Mouse (Mus musculus) layer of hippocampus, postnatal 36 days (tissue): ENCODE data around the gene Hist1h3i. TPM values are rescaled to one million over a fixed set of nuclear protein-coding genes. Genes with fewer than 3 reads are reported as not detected.
"Not testable (repeated sequence)": the region's sequence is repeated elsewhere in the genome, so short reads cannot be mapped to it uniquely, and the experiment has no call there.

Experiments
- DNase-seq, 2 experiments: peaks; one replicate each; pipeline ENCODE4 v3.0.0; 2022
- total RNA-seq, 2 experiments: library from RNA; stranded (reverse); gene quantifications; 2 replicates each; pipeline ENCODE4 v1.2.3; 2021

Gene Hist1h3i
- total RNA-seq = 10 to 100 TPM; 56.6 to 72.6 TPM

- DNase-seq = peak in 1 of 2 experiments; percentile 53
Measured at GRCm38 (mm10) chr13:21783255-21783617, at the start of gene Hist1h3i. Gene Hist1h3i, minus strand, starts transcription at chr13:21783370.

- DNase-seq = peak; percentile 33 to 36
Measured at GRCm38 (mm10) chr13:21831418-21832394, 48.5 kb upstream of the Hist1h3i start, which contains the start of gene Hist1h4n. Gene Hist1h4n, minus strand, starts transcription at chr13:21832196.

- no peak for DNase-seq
Measured at GRCm38 (mm10) chr13:21830344-21830743, 47.2 kb upstream of the Hist1h3i start.

GRCm38 (mm10) chr13:21828511-21828910, 45.3 kb upstream of the Hist1h3i start:
- no peak for DNase-seq

GRCm38 (mm10) chr13:21820082-21820890, 37.1 kb upstream of the Hist1h3i start:
- not testable (repeated sequence) for DNase-seq

- DNase-seq = not testable (repeated sequence)
Measured at GRCm38 (mm10) chr13:21812092-21812491, 28.9 kb upstream of the Hist1h3i start.

GRCm38 (mm10) chr13:21811539-21811938, 28.4 kb upstream of the Hist1h3i start, which contains the start of gene Hist1h4m:
Gene Hist1h4m, plus strand, starts transcription at chr13:21811746.
- DNase-seq = peak; percentile 42 to 63

- not testable (repeated sequence) for DNase-seq
Measured at GRCm38 (mm10) chr13:21811074-21811473, 27.9 kb upstream of the Hist1h3i start.

GRCm38 (mm10) chr13:21810073-21810472, 26.9 kb upstream of the Hist1h3i start, which contains the start of the genes Hist1h2bq and Hist1h2ao:
Gene Hist1h2bq, minus strand, starts transcription at chr13:21810197.
Gene Hist1h2ao, plus strand, starts transcription at chr13:21810465.
- DNase-seq = not testable (repeated sequence)

GRCm38 (mm10) chr13:21803058-21803457, 19.9 kb upstream of the Hist1h3i start:
- not testable (repeated sequence) for DNase-seq

- not testable (repeated sequence) for DNase-seq
Measured at GRCm38 (mm10) chr13:21797163-21797562, 14.0 kb upstream of the Hist1h3i start.

- no peak for DNase-seq
Measured at GRCm38 (mm10) chr13:21795584-21795983, 12.4 kb upstream of the Hist1h3i start.

- no peak for DNase-seq
Measured at GRCm38 (mm10) chr13:21790601-21791283, 7.6 kb upstream of the Hist1h3i start.

- no peak for DNase-seq
Measured at GRCm38 (mm10) chr13:21789925-21790324, 6.8 kb upstream of the Hist1h3i start.

GRCm38 (mm10) chr13:21787760-21788593, 4.8 kb upstream of the Hist1h3i start:
- no peak for DNase-seq

GRCm38 (mm10) chr13:21786899-21787629, 3.9 kb upstream of the Hist1h3i start, which contains the start of the genes Hist1h2an and Hist1h2bp:
Gene Hist1h2an, minus strand, starts transcription at chr13:21787218.
Gene Hist1h2bp, plus strand, starts transcription at chr13:21787461.
- DNase-seq = peak; percentile 81 to 87

GRCm38 (mm10) chr13:21786189-21786898, 3.2 kb upstream of the Hist1h3i start:
- no peak for DNase-seq

GRCm38 (mm10) chr13:21784311-21784710, 1.1 kb upstream of the Hist1h3i start:
- DNase-seq = no peak

GRCm38 (mm10) chr13:21783734-21784161, 578 bp upstream of the Hist1h3i start:
- DNase-seq = no peak
